Comparison of ENCODE assay signal across 10 mouse cellular contexts in the genomic region with DNA sequence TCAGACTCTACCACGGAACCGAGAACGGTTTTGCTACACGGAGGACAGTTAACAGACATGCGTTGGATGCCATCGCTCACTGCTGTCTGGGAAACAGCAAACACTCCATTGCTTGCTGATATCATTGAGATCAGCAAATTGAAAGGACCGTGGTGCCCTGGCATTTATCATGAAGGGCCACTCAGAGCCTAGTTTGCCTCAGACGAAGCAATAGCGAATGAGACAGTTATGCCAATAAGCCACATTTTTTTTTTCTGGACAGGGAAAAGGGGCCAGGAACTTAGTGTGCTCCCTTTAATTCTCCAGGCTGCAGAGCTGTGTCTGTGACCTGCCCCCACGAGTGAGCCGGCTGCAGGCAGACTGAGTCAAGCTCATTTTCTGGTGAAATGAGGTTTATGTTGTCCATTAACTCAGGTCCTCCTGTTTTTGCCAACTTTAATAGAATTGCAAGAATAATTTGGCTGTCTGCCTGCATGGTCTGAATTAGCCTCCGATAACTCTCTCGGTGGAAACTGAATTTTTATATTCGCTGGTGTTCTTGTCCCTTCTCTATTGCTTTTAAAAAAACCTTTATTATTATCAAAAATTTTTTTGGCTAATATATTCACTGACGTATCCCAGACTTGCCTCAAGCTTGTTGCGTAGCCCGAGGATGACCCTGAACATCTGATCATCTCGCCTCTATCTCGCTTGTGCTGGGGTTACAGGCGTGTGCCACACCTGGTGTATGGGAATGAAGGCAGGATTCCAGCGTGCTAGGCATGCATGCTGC. TPM values are rescaled to one million over a fixed set of nuclear protein-coding genes. Genes with fewer than 3 reads are reported as not detected.
DNase-seq lines count a peak whose midpoint lies in the region; ATAC-seq and TF ChIP-seq lines count a peak whose summit lies in the region.
"Had no signal": no experiment of that assay in that cellular context is flagged by ENCODE, and none has a peak within 500 bp of the region (broad histone marks: within the 10 kb centered on the region; RNA-seq: fewer than 3 reads in every experiment).

No protein-coding gene starts in this region.

- H3K4me3 ChIP-seq in midbrain, embryonic 13.5 days (replicated peaks): no peak overlapping the region
- H3K4me3 ChIP-seq in midbrain, embryonic 15.5 days: no peak overlapping the region
- no peak overlapping the region for H3K4me3 ChIP-seq in kidney, postnatal 0 days (replicated peaks; ENCODE audit: low read depth, low read length)

- no peaks in the 10 kb centered on the region for H3K27me3 ChIP-seq in midbrain, embryonic 13.5 days
- no peaks in the 10 kb centered on the region for H3K27me3 ChIP-seq in midbrain, embryonic 15.5 days (replicated peaks)
- no peaks in the 10 kb centered on the region for H3K27me3 ChIP-seq in kidney, postnatal 0 days (ENCODE audit: insufficient read depth, low read length)

- H3K4me2 ChIP-seq in midbrain, embryonic 13.5 days (replicated peaks): no peak overlapping the region
- H3K4me2 ChIP-seq in midbrain, embryonic 15.5 days: no peak overlapping the region
- no peak overlapping the region for H3K4me2 ChIP-seq in kidney, postnatal 0 days (ENCODE audit: low read length)

- no peak overlapping the region for H3K9ac ChIP-seq in midbrain, embryonic 13.5 days (replicated peaks)
- no peak overlapping the region for H3K9ac ChIP-seq in midbrain, embryonic 15.5 days
- no peak overlapping the region for H3K9ac ChIP-seq in kidney, postnatal 0 days (ENCODE audit: low read depth, low read length)

- DNase-seq in heart, adult 11 months: peak; percentile 89
- DNase-seq in heart, adult 9 months (ENCODE audit: low spot score in 2 of 2): no peak
- peak; percentile 11 for DNase-seq in kidney, postnatal 0 days (ENCODE audit: low spot score)
- DNase-seq in gastrocnemius, postnatal 25 days: no peak
- DNase-seq in right cerebral cortex, adult 2 months (ENCODE audit: low spot score in 2 of 2): no peak
- no peak for DNase-seq in right cerebral cortex, postnatal 10 days (ENCODE audit: low spot score in 2 of 2)
- DNase-seq: cerebellum, adult 11-12 months; lung, postnatal 14 days had no signal

- no peaks in the 10 kb centered on the region for H3K36me3 ChIP-seq in midbrain, embryonic 13.5 days
- no peaks in the 10 kb centered on the region for H3K36me3 ChIP-seq in midbrain, embryonic 15.5 days (replicated peaks)
- H3K36me3 ChIP-seq in kidney, postnatal 0 days (ENCODE audit: insufficient read depth, low read length): no peaks in the 10 kb centered on the region

- H3K9me3 ChIP-seq in midbrain, embryonic 13.5 days: no peaks in the 10 kb centered on the region
- H3K9me3 ChIP-seq in midbrain, embryonic 15.5 days: no peaks in the 10 kb centered on the region
- H3K9me3 ChIP-seq in kidney, postnatal 0 days (replicated peaks; ENCODE audit: low read length): no peaks in the 10 kb centered on the region

- no peak for TF ChIP-seq CTCF in kidney, postnatal 0 days (IDR thresholded peaks at IDR 0.05; ENCODE audit: low read depth)

- H3K4me1 ChIP-seq in midbrain, embryonic 13.5 days (replicated peaks): peaks cover 36% of the 10 kb centered on the region
- H3K4me1 ChIP-seq in midbrain, embryonic 15.5 days: peaks cover 34% of the 10 kb centered on the region
- no peaks in the 10 kb centered on the region; the same call in 1 of the 2 replicates for H3K4me1 ChIP-seq in kidney, postnatal 0 days (replicated peaks; ENCODE audit: insufficient read depth, low read length)

- 67% methylated on average over 21 of the region's 21 CpGs for WGBS in midbrain, embryonic 13.5 days
- 62% methylated on average over 21 of the region's 21 CpGs for WGBS in midbrain, embryonic 15.5 days
- 68% methylated on average over 21 of the region's 21 CpGs for WGBS in kidney, postnatal 0 days

- 0 out of 2 replicates have a peak overlapping the region, but pooled peaks have one; percentile 4 for H3K27ac ChIP-seq in midbrain, embryonic 13.5 days
- H3K27ac ChIP-seq in midbrain, embryonic 15.5 days: no peak overlapping the region
- H3K27ac ChIP-seq in kidney, postnatal 0 days: peak overlapping the region; percentile 31; the same call in 1 of the 2 replicates

- no peak for ATAC-seq in midbrain, embryonic 13.5 days
- no peak for ATAC-seq in midbrain, embryonic 15.5 days (replicated peaks)
- ATAC-seq in kidney, postnatal 0 days (replicated peaks; ENCODE audit: low FRiP score, low read depth): no peak

RNA-seq across cellular contexts. Expression of gene Dclk3, which starts 35.0 kb away (rescaled TPM):
- polyA plus RNA-seq in midbrain, embryonic 13.5 days (2015; fragmentation: Nextera tagmentation; extraction: Ambion mirVana): 2.2 and 3.1 TPM in 2 replicates
- polyA plus RNA-seq in midbrain, embryonic 15.5 days (2015; fragmentation: Nextera tagmentation; extraction: Ambion mirVana): 5.9 and 6.8 TPM in 2 replicates
- polyA plus RNA-seq in kidney, postnatal 0 days (2015; fragmentation: Nextera tagmentation; extraction: Ambion mirVana): 8.6 and 9.0 TPM in 2 replicates
- total RNA-seq in gastrocnemius, postnatal 25 days (2021): under 1 TPM; 0.59 to 0.69 TPM

Comparison
In these comparisons a context has a peak if more than half of its experiments do, and no peak if none do; other contexts are left out.
1. DNase-seq: peak in heart, adult 11 months (single experiment) and kidney, postnatal 0 days (single experiment); none in heart, adult 9 months (0 of 2), gastrocnemius, postnatal 25 days (single experiment), right cerebral cortex, adult 2 months (0 of 2) and right cerebral cortex, postnatal 10 days (0 of 2).